Mouse (Mus musculus) liver, embryonic 16.5 days (tissue): ENCODE data around the gene Rab3a. TPM values are rescaled to one million over a fixed set of nuclear protein-coding genes. Genes with fewer than 3 reads are reported as not detected.
A peak's percentile ranks its signal among the peaks of the same experiment; 100 is the strongest.

Source experiments
- ATAC-seq: fragments of 200-750 bp; cut with Nextera tagmentation; 2 replicates; pipeline ENCODE4 v1.8.0; 2017; ENCODE audit warnings: low read depth, mild to moderate bottlenecking, moderate number of reproducible peaks, moderate library complexity
- H3K27ac ChIP-seq: fragments of 300-500 bp; sonication (generic); 2 replicates; pipeline ENCODE4 v1.5.1; 2014; ENCODE audit warnings: mild to moderate bottlenecking, low read length
- H3K27me3 ChIP-seq: fragments of 300-500 bp; sonication (generic); 2 replicates; pipeline ENCODE4 v1.6.1; 2014; ENCODE audit warnings: low read depth, low read length, mixed read lengths; ENCODE audit not compliant: control insufficient read depth, insufficient read depth
- H3K36me3 ChIP-seq: fragments of 300-500 bp; sonication (generic); 2 replicates; pipeline ENCODE4 v1.6.1; 2014; ENCODE audit warnings: mild to moderate bottlenecking; ENCODE audit not compliant: control insufficient read depth, insufficient read depth
- H3K4me1 ChIP-seq: fragments of 300-500 bp; sonication (generic); 2 replicates; pipeline ENCODE4 v1.6.1; 2014; ENCODE audit warnings: low read depth, low read length, mixed read lengths; ENCODE audit not compliant: control insufficient read depth
- H3K4me2 ChIP-seq: fragments of 300-500 bp; sonication (generic); 2 replicates; pipeline ENCODE4 v1.6.1; 2014; ENCODE audit warnings: low read depth, low read length, mixed read lengths
- H3K4me3 ChIP-seq: fragments of 300-500 bp; sonication (generic); 2 replicates; pipeline ENCODE4 v1.5.1; 2014; ENCODE audit warnings: low read depth, mild to moderate bottlenecking, low read length
- H3K9ac ChIP-seq: fragments of 300-500 bp; sonication (generic); 2 replicates; pipeline ENCODE4 v1.6.1; 2014; ENCODE audit warnings: low read depth, low read length
- H3K9me3 ChIP-seq: fragments of 300-500 bp; sonication (generic); replicated peaks from 2 replicates; pipeline ENCODE4 v1.6.1; 2016; ENCODE audit warnings: low read length; ENCODE audit not compliant: control insufficient read depth
- WGBS: fragments of 180-500 bp; shearing (Covaris S2); extraction: QIAGEN DNeasy Blood & Tissue Kit; methylation state at CpG from one replicate; pipeline ENCODE4 v1.1.7; 2014; ENCODE audit not compliant: insufficient replicate concordance; 5-methylcytosine and 5-hydroxymethylcytosine counted together
- polyA plus RNA-seq: library from polyadenylated mRNA; unstranded; fragments of >200 nt; fragmentation: Nextera tagmentation; extraction: Ambion mirVana; gene quantifications from 2 replicates; pipeline ENCODE4 v1.2.1, GENCODE M21; 2015

Rab3a gene
- polyA plus RNA-seq, 1 experiment from 2014 or later, result 3.4 TPM

- ATAC-seq, result peak; percentile 1
- 0 out of 2 replicates have a peak overlapping the region, but pooled peaks have one; percentile 31 for H3K27ac ChIP-seq
- H3K9me3 ChIP-seq, result no peaks in the 10 kb centered on the region
- peak overlapping the region; percentile 86 for H3K4me2 ChIP-seq
- no peaks in the 10 kb centered on the region for H3K27me3 ChIP-seq
- WGBS, result 14% methylated on average over 50 of the region's 50 CpGs
- H3K4me3 ChIP-seq, result peak overlapping the region; percentile 69
- H3K36me3 ChIP-seq, result peaks cover 4% of the 10 kb centered on the region; the same call in 1 of the 2 replicates
- H3K4me1 ChIP-seq, result peaks cover 38% of the 10 kb centered on the region
- H3K9ac ChIP-seq, result peak overlapping the region; percentile 69
Observed at GRCm38 (mm10) chr8:70754871-70755660, 587 bp downstream of the Rab3a start.

DNA sequence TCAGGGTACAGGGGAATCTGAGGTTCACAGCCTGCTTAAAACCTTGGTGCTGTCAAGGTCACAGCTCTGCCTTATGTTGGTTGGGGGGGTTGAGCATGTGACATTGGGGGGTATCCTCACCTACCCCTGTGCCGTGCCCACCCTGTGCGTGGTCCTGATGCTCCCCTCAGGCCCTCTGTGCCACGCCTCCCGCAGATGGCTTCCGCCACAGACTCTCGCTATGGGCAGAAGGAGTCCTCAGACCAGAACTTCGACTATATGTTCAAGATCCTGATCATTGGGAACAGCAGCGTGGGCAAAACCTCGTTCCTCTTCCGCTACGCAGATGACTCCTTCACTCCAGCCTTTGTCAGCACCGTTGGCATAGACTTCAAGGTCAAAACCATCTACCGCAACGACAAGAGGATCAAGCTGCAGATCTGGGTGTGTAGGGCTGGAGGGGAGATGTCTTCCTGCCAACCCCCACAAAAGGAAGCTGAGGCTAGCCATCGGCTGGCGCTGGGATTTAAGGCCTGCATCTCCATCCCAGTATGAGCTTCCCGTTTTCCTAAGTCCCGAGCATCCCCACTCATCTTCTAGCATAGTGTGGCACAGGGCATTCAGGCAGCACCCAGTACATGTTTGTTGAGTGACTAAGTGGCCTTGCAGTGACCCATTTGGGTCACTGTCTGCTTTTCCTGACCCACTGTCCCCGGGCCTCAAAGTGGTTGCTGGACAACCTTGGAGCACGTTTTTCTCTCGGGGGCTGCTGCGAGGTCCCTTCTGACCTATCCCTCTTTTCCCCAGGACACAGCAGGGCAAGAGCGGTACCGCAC, 1.4 kb downstream of the Rab3a start:
- no peaks in the 10 kb centered on the region for H3K27me3 ChIP-seq
- no peak for ATAC-seq

DNA sequence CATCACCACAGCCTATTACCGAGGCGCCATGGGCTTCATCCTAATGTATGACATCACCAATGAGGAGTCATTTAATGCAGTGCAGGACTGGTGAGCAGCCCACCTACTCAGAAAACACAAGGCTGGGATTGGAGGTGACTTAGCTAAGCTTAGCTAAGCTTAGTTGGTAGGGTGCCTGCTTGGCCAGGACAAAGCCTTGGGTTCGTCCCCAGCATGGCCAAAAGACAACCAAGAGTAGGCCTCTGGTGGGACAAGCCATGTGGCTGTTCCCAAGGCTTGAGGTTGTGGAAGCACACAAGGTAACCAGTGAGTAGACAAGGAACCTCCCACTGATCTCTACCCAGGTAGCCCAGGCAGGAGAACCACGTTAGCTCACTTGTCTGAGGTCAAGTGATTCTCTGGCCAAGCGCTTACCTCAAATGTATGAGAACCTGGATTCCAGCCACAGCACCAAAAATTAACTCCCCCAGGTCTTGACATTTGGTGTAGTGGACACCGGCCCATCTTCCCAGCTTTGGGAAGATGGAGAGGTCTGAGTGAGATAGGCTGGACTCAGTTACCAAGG, 2.1 kb downstream of the Rab3a start:
- H3K4me1 ChIP-seq, result peaks cover 48% of the 10 kb centered on the region
- H3K9ac ChIP-seq, result no peak overlapping the region
- no peak for ATAC-seq
- no peak overlapping the region for H3K27ac ChIP-seq
- no peaks in the 10 kb centered on the region for H3K9me3 ChIP-seq
- H3K36me3 ChIP-seq, result peaks cover 4% of the 10 kb centered on the region; the same call in 1 of the 2 replicates
- H3K4me2 ChIP-seq, result no peak overlapping the region
- no peaks in the 10 kb centered on the region for H3K27me3 ChIP-seq
- WGBS, result 84% methylated on average over 6 of the region's 6 CpGs
- H3K4me3 ChIP-seq, result no peak overlapping the region

More for the DNA sequence above, 1.4 kb downstream of the Rab3a start:
- WGBS, result 75% methylated on average over 24 of the region's 24 CpGs
- no peak overlapping the region for H3K9ac ChIP-seq
- H3K4me1 ChIP-seq, result peaks cover 43% of the 10 kb centered on the region
- no peaks in the 10 kb centered on the region for H3K9me3 ChIP-seq
- H3K36me3 ChIP-seq, result peaks cover 4% of the 10 kb centered on the region; the same call in 1 of the 2 replicates
- no peak overlapping the region for H3K4me3 ChIP-seq
- H3K4me2 ChIP-seq, result peak overlapping the region; percentile 86
- H3K27ac ChIP-seq, result no peak overlapping the region

- H3K9ac ChIP-seq, result no peak overlapping the region
- H3K36me3 ChIP-seq, result peaks cover 4% of the 10 kb centered on the region; the same call in 1 of the 2 replicates
- no peaks in the 10 kb centered on the region for H3K9me3 ChIP-seq
- 76% methylated on average over 22 of the region's 22 CpGs for WGBS
- no peak overlapping the region for H3K4me2 ChIP-seq
- no peak overlapping the region for H3K4me3 ChIP-seq
- H3K4me1 ChIP-seq, result peaks cover 58% of the 10 kb centered on the region
- no peak overlapping the region for H3K27ac ChIP-seq
- H3K27me3 ChIP-seq, result no peaks in the 10 kb centered on the region
- ATAC-seq, result no peak
Observed at GRCm38 (mm10) chr8:70757523-70758307, 3.2 kb downstream of the Rab3a start.

DNA sequence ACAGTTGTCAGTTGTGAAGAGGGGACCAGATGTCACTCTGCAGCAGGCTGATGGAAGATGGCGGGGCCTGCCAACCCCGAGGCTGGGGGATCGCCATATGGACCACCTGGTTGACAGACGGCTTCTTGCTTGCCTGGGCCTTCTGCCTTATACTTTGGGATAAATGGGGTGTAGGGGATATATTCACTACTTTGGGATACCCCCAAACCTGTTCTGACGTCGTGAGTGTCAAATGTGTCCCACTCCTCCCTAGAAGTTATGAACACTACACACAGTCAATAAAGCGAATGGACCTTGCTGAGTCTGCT, 3.8 kb downstream of the Rab3a start:
- H3K4me1 ChIP-seq, result peaks cover 58% of the 10 kb centered on the region
- H3K9me3 ChIP-seq, result no peaks in the 10 kb centered on the region
- peaks cover 4% of the 10 kb centered on the region; the same call in 1 of the 2 replicates for H3K36me3 ChIP-seq
- H3K27ac ChIP-seq, result no peak overlapping the region
- no peaks in the 10 kb centered on the region for H3K27me3 ChIP-seq
- no peak overlapping the region for H3K9ac ChIP-seq
- 83% methylated on average over 7 of the region's 7 CpGs for WGBS
- no peak overlapping the region for H3K4me2 ChIP-seq
- H3K4me3 ChIP-seq, result no peak overlapping the region
- no peak for ATAC-seq

GRCm38 (mm10) chr8:70758616-70759561, 4.4 kb downstream of the Rab3a start:
- Histone ChIP-seq H3K36me3 (peaks cover 4% of the 10 kb centered on the region; the same call in 1 of the 2 replicates), H3K9me3 (no peaks in the 10 kb centered on the region), H3K9ac (no peak overlapping the region), H3K27me3 (no peaks in the 10 kb centered on the region), H3K27ac (no peak overlapping the region), H3K4me1 (peaks cover 58% of the 10 kb centered on the region), H3K4me3 (0 out of 2 replicates have a peak overlapping the region, but pooled peaks have one; percentile 74), H3K4me2 (peak overlapping the region; percentile 99)
- WGBS, result 70% methylated on average over 19 of the region's 19 CpGs
- no peak for ATAC-seq

- peak overlapping the region; percentile 92 for H3K27ac ChIP-seq
- H3K4me3 ChIP-seq, result peak overlapping the region; percentile 74
- H3K4me2 ChIP-seq, result peak overlapping the region; percentile 99
- H3K9me3 ChIP-seq, result no peaks in the 10 kb centered on the region
- peaks cover 67% of the 10 kb centered on the region for H3K4me1 ChIP-seq
- ATAC-seq, result no peak
- H3K27me3 ChIP-seq, result no peaks in the 10 kb centered on the region
- WGBS, result under 1% methylated on average over 21 of the region's 22 CpGs
- peaks cover 4% of the 10 kb centered on the region; the same call in 1 of the 2 replicates for H3K36me3 ChIP-seq
- peak overlapping the region; percentile 86 for H3K9ac ChIP-seq
Observed at GRCm38 (mm10) chr8:70760350-70760749, 5.9 kb downstream of the Rab3a start.
